Mouse (Mus musculus): ENCODE results near the gene Fancc.

DNA sequence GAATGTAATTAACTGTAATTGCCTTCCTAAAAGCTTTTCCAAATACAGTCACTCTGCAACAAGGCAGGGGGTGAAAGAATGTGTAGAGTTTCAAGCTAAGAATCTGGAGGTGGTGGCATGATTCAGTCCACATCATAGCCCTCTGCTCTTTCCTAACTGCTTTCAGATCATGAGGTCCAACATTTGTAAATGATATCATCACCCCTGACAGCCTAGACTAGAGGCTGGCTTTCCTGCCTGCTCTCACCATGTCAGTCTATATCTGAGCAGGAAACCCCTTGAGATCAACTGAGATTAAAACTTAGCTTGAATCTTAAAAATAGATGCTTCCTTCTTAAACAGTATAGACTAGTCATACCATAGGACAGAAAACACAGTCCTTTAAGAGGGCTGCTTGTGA is 75.9 kb downstream of the Fancc start:
- TF ChIP-seq CTCF (conservative IDR thresholded peaks at IDR 0.05; ENCODE audit: low read length): no peak
- no peak for TF ChIP-seq POU5F1 (IDR thresholded peaks at IDR 0.05; ENCODE audit: borderline replicate concordance, low read length)
